Mouse (Mus musculus) lung, postnatal 10 days (tissue): ENCODE measurements at regions not wholly inside any gene's neighbourhood (a gene's known extent, or its start where the extent isn't known, plus 50 kb on each side); places are given as distances from the start of the nearest gene placed in this dataset.

ENCODE experiments used
- DNase-seq: peaks from one replicate; pipeline ENCODE4 v3.0.0; 2021

- no peak for DNase-seq
Measured at GRCm38 (mm10) chr11:54195954-54196353, 53.5 kb downstream of the Csf2 start.

- no peak for DNase-seq
Measured at GRCm38 (mm10) chr11:54194733-54195132, 54.7 kb downstream of the Csf2 start.

- DNase-seq, result no peak
Measured at GRCm38 (mm10) chr11:54192275-54192674, 57.2 kb downstream of the Csf2 start.

GRCm38 (mm10) chr11:54187826-54188225 is 61.6 kb downstream of the Csf2 start:
- DNase-seq, result no peak

- no peak for DNase-seq
Measured at GRCm38 (mm10) chr11:54187377-54187776, 62.1 kb downstream of the Csf2 start.

- DNase-seq, result no peak
Measured at GRCm38 (mm10) chr11:54185710-54186325, 63.6 kb downstream of the Csf2 start.

GRCm38 (mm10) chr11:54181696-54182323 is 67.7 kb downstream of the Csf2 start:
- peak; percentile 59 for DNase-seq
